Mouse (Mus musculus) MEL (cell line): ENCODE data around the gene Ano6. TPM values are rescaled to one million over a fixed set of nuclear protein-coding genes. Genes with fewer than 3 reads are reported as not detected.

Source experiments
- DNase-seq: peaks from one replicate; pipeline ENCODE4 v3.0.0; 2011; ENCODE audit warnings: low read depth, low spot score
- H3K27ac ChIP-seq: 2 replicates; pipeline ENCODE4 v1.5.1; 2012; ENCODE audit warnings: low read depth, mild to moderate bottlenecking, control low read depth, low read length, moderate library complexity; ENCODE audit not compliant: control insufficient read depth
- H3K27me3 ChIP-seq, 2 experiments: fragments of 150-350 bp in 1 of 2; sonication (generic) in 1 of 2; 2 replicates each; pipeline ENCODE4 v1.6.1; 2012; ENCODE audit warnings: low read length in 2 of 2, mild to moderate bottlenecking in 2 of 2, improper control_type of control experiment in 1 of 2, moderate library complexity in 1 of 2; ENCODE audit not compliant: insufficient read depth in 2 of 2, control insufficient read depth in 1 of 2
- H3K36me3 ChIP-seq, 2 experiments: 2 replicates each; pipeline ENCODE4 v1.6.1; 2012 to 2014; ENCODE audit warnings: low read length in 2 of 2, improper control_type of control experiment in 1 of 2, inconsistent platforms in 1 of 2, mild to moderate bottlenecking in 1 of 2; ENCODE audit not compliant: insufficient read depth in 2 of 2, control insufficient read depth in 1 of 2
- H3K4me1 ChIP-seq, 2 experiments: fragments of 150-350 bp in 1 of 2; sonication (generic) in 1 of 2; 2 replicates each; pipeline ENCODE4 v1.6.1; 2012; ENCODE audit warnings: low read length in 2 of 2, improper control_type of control experiment in 1 of 2, mild to moderate bottlenecking in 1 of 2; ENCODE audit not compliant: insufficient read depth in 2 of 2, control insufficient read depth in 1 of 2
- H3K4me3 ChIP-seq, 2 experiments: fragments of 150-350 bp in 1 of 2; sonication (generic) in 1 of 2; 2 replicates each; pipeline ENCODE4 v1.5.1; 2012; ENCODE audit warnings: low read depth in 2 of 2, low read length in 2 of 2, mild to moderate bottlenecking in 2 of 2, moderate library complexity in 2 of 2, control low read depth in 1 of 2, improper control_type of control experiment in 1 of 2; ENCODE audit not compliant: control insufficient read depth in 1 of 2, insufficient read depth in 1 of 2
- H3K79me2 ChIP-seq: 2 replicates; pipeline ENCODE4 v1.6.1; 2012; ENCODE audit warnings: mild to moderate bottlenecking, low read length, moderate library complexity; ENCODE audit not compliant: control insufficient read depth, poor library complexity, insufficient read depth
- H3K9ac ChIP-seq: 2 replicates; pipeline ENCODE4 v1.6.1; 2012; ENCODE audit warnings: low read depth, mild to moderate bottlenecking, control low read depth, low read length, moderate library complexity; ENCODE audit not compliant: control insufficient read depth, poor library complexity, severe bottlenecking
- H3K9me3 ChIP-seq: fragments of 150-350 bp; sonication (generic); replicated peaks from 2 replicates; pipeline ENCODE4 v1.6.1; 2012; ENCODE audit warnings: mild to moderate bottlenecking, low read length, improper control_type of control experiment, moderate library complexity; ENCODE audit not compliant: insufficient read depth
- BHLHE40 ChIP-seq: IDR thresholded peaks from 2 replicates; pipeline ENCODE4 v1.6.1; 2012; ENCODE audit warnings: low read depth, mild to moderate bottlenecking, inconsistent platforms, low read length, improper control_type of control experiment, borderline replicate concordance
- CHD1 ChIP-seq: IDR thresholded peaks from 2 replicates; pipeline ENCODE4 v1.6.1; 2012; ENCODE audit warnings: low read depth, mild to moderate bottlenecking, inconsistent platforms, low read length, improper control_type of control experiment
- CHD2 ChIP-seq: IDR thresholded peaks from 2 replicates; pipeline ENCODE4 v1.6.1; 2011; ENCODE audit warnings: low read length, improper control_type of control experiment
- E2F4 ChIP-seq: IDR thresholded peaks from 2 replicates; pipeline ENCODE4 v1.6.1; 2011; ENCODE audit warnings: low read depth, low read length, improper control_type of control experiment, borderline replicate concordance
- ELF1 ChIP-seq: IDR thresholded peaks from 2 replicates; pipeline ENCODE4 v1.6.1; 2014; ENCODE audit warnings: low read depth, mild to moderate bottlenecking, inconsistent platforms, low read length, improper control_type of control experiment, moderate library complexity
- EP300 ChIP-seq, 2 experiments: IDR thresholded peaks; 2 replicates each; pipeline ENCODE4 v1.6.1; 2011; ENCODE audit warnings: improper control_type of control experiment in 2 of 2, low read length in 2 of 2, low read depth in 1 of 2, mild to moderate bottlenecking in 1 of 2
- GABPA ChIP-seq: IDR thresholded peaks from 2 replicates; pipeline ENCODE4 v1.6.1; 2012; ENCODE audit warnings: low read depth, mild to moderate bottlenecking, inconsistent platforms, low read length, improper control_type of control experiment, moderate library complexity
- HCFC1 ChIP-seq: IDR thresholded peaks from 2 replicates; pipeline ENCODE4 v1.6.1; 2012; ENCODE audit warnings: low read depth, mild to moderate bottlenecking, inconsistent platforms, low read length, improper control_type of control experiment, moderate library complexity
- JUND ChIP-seq: IDR thresholded peaks from 2 replicates; pipeline ENCODE4 v1.6.1; 2011; ENCODE audit warnings: low read depth, mild to moderate bottlenecking, improper control_type of control experiment, low read length
- MAFK ChIP-seq: IDR thresholded peaks from 2 replicates; pipeline ENCODE4 v1.6.1; 2011; ENCODE audit warnings: low read depth, mild to moderate bottlenecking, low read length, improper control_type of control experiment, borderline replicate concordance
- MAX ChIP-seq: IDR thresholded peaks from 2 replicates; pipeline ENCODE4 v1.6.1; 2011; ENCODE audit warnings: low read length, improper control_type of control experiment
- MAZ ChIP-seq: IDR thresholded peaks from 2 replicates; pipeline ENCODE4 v1.6.1; 2012; ENCODE audit warnings: low read depth, mild to moderate bottlenecking, inconsistent platforms, low read length, improper control_type of control experiment
- MXI1 ChIP-seq: IDR thresholded peaks from 2 replicates; pipeline ENCODE4 v1.6.1; 2011; ENCODE audit warnings: mild to moderate bottlenecking, low read depth, low read length, improper control_type of control experiment
- MYC ChIP-seq: IDR thresholded peaks from 2 replicates; pipeline ENCODE4 v1.6.1; 2011; ENCODE audit warnings: low read depth, mild to moderate bottlenecking, low read length, improper control_type of control experiment, moderate library complexity
- NELFE ChIP-seq: IDR thresholded peaks from 2 replicates; pipeline ENCODE4 v1.6.1; 2011; ENCODE audit warnings: low read depth, low read length, improper control_type of control experiment
- POLR2AphosphoS5 ChIP-seq: IDR thresholded peaks from 2 replicates; pipeline ENCODE4 v1.6.1; 2012; ENCODE audit warnings: low read depth, borderline replicate concordance, mild to moderate bottlenecking, inconsistent platforms, low read length, moderate library complexity, mixed read lengths
- RCOR1 ChIP-seq: IDR thresholded peaks from 2 replicates; pipeline ENCODE4 v1.6.1; 2012; ENCODE audit warnings: low read depth, mild to moderate bottlenecking, inconsistent platforms, low read length, improper control_type of control experiment
- SIN3A ChIP-seq: IDR thresholded peaks from 2 replicates; pipeline ENCODE4 v1.6.1; 2012; ENCODE audit warnings: low read length, improper control_type of control experiment, inconsistent platforms
- TBP ChIP-seq: IDR thresholded peaks from 2 replicates; pipeline ENCODE4 v1.8.0; 2011; ENCODE audit warnings: low read depth, low read length, improper control_type of control experiment
- TCF12 ChIP-seq: IDR thresholded peaks from 2 replicates; pipeline ENCODE4 v1.6.1; 2014; ENCODE audit warnings: low read depth, mild to moderate bottlenecking, inconsistent platforms, low read length, improper control_type of control experiment, moderate library complexity
- UBTF ChIP-seq: IDR thresholded peaks from 2 replicates; pipeline ENCODE4 v1.6.1; 2012; ENCODE audit warnings: low read depth, mild to moderate bottlenecking, inconsistent platforms, low read length, improper control_type of control experiment, moderate library complexity, borderline replicate concordance; ENCODE audit not compliant: insufficient read depth
- USF1 ChIP-seq: IDR thresholded peaks from 2 replicates; pipeline ENCODE4 v1.6.1; 2014; ENCODE audit warnings: low read depth, mild to moderate bottlenecking, inconsistent platforms, low read length, improper control_type of control experiment, moderate library complexity
- USF2 ChIP-seq, 2 experiments: IDR thresholded peaks; 2 replicates each; pipeline ENCODE4 v1.6.1; 2011 to 2012; ENCODE audit warnings: improper control_type of control experiment in 2 of 2, low read length in 2 of 2, borderline replicate concordance in 1 of 2, inconsistent platforms in 1 of 2, low read depth in 1 of 2, mild to moderate bottlenecking in 1 of 2; ENCODE audit not compliant: insufficient read depth in 1 of 2
- ZKSCAN1 ChIP-seq: IDR thresholded peaks from 2 replicates; pipeline ENCODE4 v1.6.1; 2012; ENCODE audit warnings: low read depth, mild to moderate bottlenecking, inconsistent platforms, low read length, improper control_type of control experiment, moderate library complexity
- polyA plus RNA-seq, 2 experiments: library from polyadenylated mRNA; stranded (reverse) in 1 of 2; unstranded in 1 of 2; fragments of >175 nt in 1 of 2; fragments of >200 nt in 1 of 2; gene quantifications; 2 replicates each; pipeline versions ENCODE4 v1.2.1 to v1.2.4; 2012; ENCODE audit warnings: low replicate concordance in 2 of 2, low read depth in 1 of 2; ENCODE audit not compliant: insufficient read length in 2 of 2, insufficient read depth in 1 of 2, missing spikeins in 1 of 2
- total RNA-seq: library from RNA; depleted of rRNA; stranded (reverse); fragments of 300-350 nt; gene quantifications from 2 replicates; pipeline ENCODE4 v1.2.3, GENCODE M21; 2012

The Ano6 gene
- total and polyA plus RNA-seq, 3 experiments, result 54.8 to 66.6 (median 61.4) TPM

GRCm38 (mm10) chr15:95765271-95765670 lies 25.4 kb upstream of the Ano6 start:
- Histone ChIP-seq H3K4me3 (no peak overlapping the region), H3K79me2 (no peaks in the 10 kb centered on the region), H3K9me3 (no peaks in the 10 kb centered on the region), H3K4me1 (peaks cover 7 to 17% of the 10 kb centered on the region in 2 experiments), H3K27ac (no peak overlapping the region), H3K27me3 (no peaks in the 10 kb centered on the region), H3K36me3 (peaks cover 0 to 13% of the 10 kb centered on the region in 2 experiments; a peak in 2 of 4 replicates), H3K9ac (no peak overlapping the region)
- TF ChIP-seq ELF1, result no peak
- no peak for TF ChIP-seq JUND
- DNase-seq, result no peak

DNA sequence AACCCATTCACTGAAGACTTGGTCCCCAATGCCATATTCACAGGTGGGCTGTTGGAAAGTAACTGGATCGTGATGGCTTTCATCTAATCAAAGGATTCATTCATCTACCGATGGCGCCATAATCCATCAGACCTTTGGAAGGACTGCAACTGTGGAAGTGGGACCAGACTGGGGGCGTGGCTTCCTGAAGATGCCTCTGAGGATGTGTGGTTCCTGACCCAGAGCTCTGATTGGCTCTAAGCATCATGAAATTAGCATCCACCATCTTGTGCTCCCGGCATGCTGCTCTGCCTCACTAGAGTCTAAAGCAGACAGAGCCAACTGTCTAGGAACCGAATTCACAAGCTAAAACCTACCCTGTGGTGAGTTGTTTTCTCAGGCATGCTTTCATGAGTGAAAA lies 24.7 kb upstream of the Ano6 start:
- Histone ChIP-seq H3K27me3 (no peaks in the 10 kb centered on the region), H3K9ac (no peak overlapping the region), H3K79me2 (no peaks in the 10 kb centered on the region), H3K27ac (no peak overlapping the region), H3K36me3 (peaks cover 0 to 13% of the 10 kb centered on the region in 2 experiments; a peak in 2 of 4 replicates), H3K9me3 (no peaks in the 10 kb centered on the region), H3K4me1 (peaks cover 7 to 17% of the 10 kb centered on the region in 2 experiments), H3K4me3 (no peak overlapping the region)
- no peak for DNase-seq
- TF ChIP-seq GABPA, result no peak
- no peak for TF ChIP-seq NELFE
- TF ChIP-seq HCFC1, result no peak
- TF ChIP-seq RCOR1, result no peak
- TF ChIP-seq MAX, result no peak
- TF ChIP-seq TBP, result no peak
- TF ChIP-seq SIN3A, result no peak
- no peak for TF ChIP-seq CHD1
- no peak for TF ChIP-seq E2F4
- TF ChIP-seq USF1, result no peak
- no peak for TF ChIP-seq BHLHE40
- TF ChIP-seq POLR2AphosphoS5, result no peak
- TF ChIP-seq UBTF, result no peak

DNA sequence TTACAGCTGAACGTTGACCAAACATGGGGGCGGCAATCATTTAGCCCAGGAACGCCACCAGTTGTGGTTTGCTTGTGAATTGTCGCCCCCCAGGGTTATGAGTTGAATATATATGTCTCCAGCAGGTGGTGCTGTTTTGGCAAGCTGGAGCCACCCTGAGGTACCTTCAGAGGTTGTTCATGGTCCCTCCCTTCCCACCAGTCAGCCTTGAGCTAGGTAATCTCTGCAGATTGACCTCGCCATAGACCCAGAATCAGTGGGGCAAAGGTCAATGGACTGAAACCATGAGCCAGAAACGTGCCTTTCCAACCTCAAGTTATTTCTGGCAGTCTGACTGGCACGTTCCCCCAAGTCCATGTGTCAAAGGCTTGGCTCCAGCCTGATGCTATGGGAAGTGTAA lies 22.8 kb upstream of the Ano6 start:
- peaks cover 7 to 22% of the 10 kb centered on the region in 2 experiments for H3K4me1 ChIP-seq
- H3K79me2 ChIP-seq, result no peaks in the 10 kb centered on the region
- no peaks in the 10 kb centered on the region for H3K9me3 ChIP-seq
- peak; percentile 82 for DNase-seq
- H3K4me3 ChIP-seq, result no peak overlapping the region
- H3K36me3 ChIP-seq, result peaks cover 0 to 17% of the 10 kb centered on the region in 2 experiments; a peak in 2 of 4 replicates
- H3K27me3 ChIP-seq, result no peaks in the 10 kb centered on the region
- H3K9ac ChIP-seq, result no peak overlapping the region
- H3K27ac ChIP-seq, result no peak overlapping the region
- TF ChIP-seq MAZ, result peak; percentile 91
- no peak for TF ChIP-seq BHLHE40
- no peak for TF ChIP-seq POLR2AphosphoS5
- TF ChIP-seq MYC, result no peak
- 0 out of 2 replicates have a peak, but pooled peaks have one; percentile 21 for TF ChIP-seq ELF1
- no peak; the same call in 1 of the 2 replicates for TF ChIP-seq RCOR1
- TF ChIP-seq USF2 (IDR thresholded peaks at IDR 0.05; ENCODE audit: borderline replicate concordance in 1 of 2, insufficient read depth in 1 of 2, low read depth in 1 of 2, low read length in 2 of 2), result no peak
- no peak for TF ChIP-seq CHD2
- peak; percentile 60; the same call in 1 of the 2 replicates for TF ChIP-seq SIN3A
- peak; percentile 27; the same call in 1 of the 2 replicates for TF ChIP-seq MXI1
- peak; percentile 35; the same call in 1 of the 2 replicates for TF ChIP-seq TBP
- TF ChIP-seq MAFK, result no peak
- no peak; the same call in 1 of the 2 replicates for TF ChIP-seq ZKSCAN1
- no peak for TF ChIP-seq MAX
- no peak for TF ChIP-seq JUND
- TF ChIP-seq EP300 (IDR thresholded peaks at IDR 0.05; ENCODE audit: low read depth in 1 of 2, low read length in 2 of 2), result no peak
- no peak for TF ChIP-seq TCF12
